Mouse (Mus musculus): ENCODE data around the gene Brd1.

- TF ChIP-seq POLR2A (IDR thresholded peaks at IDR 0.05; ENCODE audit: insufficient read depth, low read length), result no peak
- no peak for TF ChIP-seq CTCF (IDR thresholded peaks at IDR 0.05; ENCODE audit: low read depth, low read length)
- TF ChIP-seq EP300 (IDR thresholded peaks at IDR 0.05; ENCODE audit: insufficient read depth, low read depth, low read length), result no peak
Observed at GRCm38 (mm10) chr15:88751564-88752402, 17.8 kb upstream of the Brd1 start, which contains the start of gene Zbed4.
